Mouse (Mus musculus): Measurements from ENCODE around the gene Ccdc8. TPM values are rescaled to one million over a fixed set of nuclear protein-coding genes. Genes with fewer than 3 reads are reported as not detected.

Ccdc8 gene
- polyA plus RNA-seq, 1 experiment, result 0.81 TPM

DNA sequence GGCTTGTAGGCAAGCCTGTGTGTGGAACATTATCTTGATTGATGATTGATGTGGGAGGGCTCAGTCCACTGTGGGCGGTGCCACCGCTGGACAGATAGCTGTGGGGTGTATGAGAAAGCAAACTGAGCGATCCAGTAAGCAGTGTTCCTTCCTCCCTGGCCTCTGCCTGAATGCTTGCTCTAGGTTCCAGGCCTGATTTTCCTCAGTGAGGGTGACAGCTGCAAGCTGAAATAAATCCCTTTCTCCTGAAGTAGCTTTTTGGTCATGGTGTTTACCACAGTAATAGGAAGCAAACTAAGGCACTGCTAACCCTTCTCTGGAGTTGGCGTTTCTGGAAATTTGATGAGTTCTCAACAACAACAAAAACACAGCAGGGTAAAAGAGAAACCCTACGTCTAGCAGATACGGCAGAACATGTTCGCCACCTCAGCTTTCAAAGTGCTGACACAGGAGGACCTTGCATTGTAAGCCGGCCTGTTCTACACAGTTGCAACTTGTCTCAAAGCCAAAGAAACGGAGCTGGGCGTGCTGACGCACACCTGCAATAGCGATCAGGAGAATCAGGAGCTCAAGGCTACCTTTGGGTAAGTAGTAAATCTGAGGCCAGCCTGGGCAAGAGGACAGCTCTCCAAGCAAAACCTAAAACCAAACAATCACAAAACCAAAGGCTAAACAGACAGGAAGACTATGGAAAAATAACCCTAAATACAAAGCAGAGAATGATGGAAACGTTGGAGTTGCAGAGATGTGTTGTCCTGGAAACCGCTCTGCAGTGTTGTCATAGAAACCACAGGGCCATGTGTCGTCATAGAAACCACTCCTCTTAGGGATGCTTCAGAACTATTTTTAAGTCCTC is 35.9 kb upstream of the Ccdc8 start:
- no peaks in the 10 kb centered on the region for H3K27me3 ChIP-seq (replicated peaks; ENCODE audit: control insufficient read depth, insufficient read depth, low read length)
- H3K4me3 ChIP-seq (ENCODE audit: insufficient read depth, low read depth, low read length), result no peak overlapping the region
- DNase-seq, result no peak
- WGBS, result 55% methylated on average over 15 of the region's 15 CpGs
- no peaks in the 10 kb centered on the region for H3K36me3 ChIP-seq (ENCODE audit: control insufficient read depth, insufficient read depth, low read length)
- H3K27ac ChIP-seq (ENCODE audit: insufficient read depth, low read depth, low read length), result no peak overlapping the region
- H3K4me1 ChIP-seq (ENCODE audit: control insufficient read depth, insufficient read depth, low read length), result no peaks in the 10 kb centered on the region
- TF ChIP-seq POLR2A (IDR thresholded peaks at IDR 0.05; ENCODE audit: low read depth, low read length) (no peak), CTCF (conservative IDR thresholded peaks at IDR 0.05; ENCODE audit: insufficient read depth, insufficient read length, low read depth, low read length) (no peak)

- Histone ChIP-seq H3K4me3 (ENCODE audit: insufficient read depth, low read depth, low read length) (no peak within 1 kb of the TSS), H3K4me1 (ENCODE audit: control insufficient read depth, insufficient read depth, low read length) (no peaks in the 10 kb centered on the region), H3K27ac (ENCODE audit: insufficient read depth, low read depth, low read length) (no peak within 1 kb of the TSS), H3K36me3 (ENCODE audit: control insufficient read depth, insufficient read depth, low read length) (no peaks in the 10 kb centered on the region), H3K27me3 (replicated peaks; ENCODE audit: control insufficient read depth, insufficient read depth, low read length) (no peaks in the 10 kb centered on the region)
- DNase-seq, result no peak
- no peak for TF ChIP-seq POLR2A (IDR thresholded peaks at IDR 0.05; ENCODE audit: low read depth, low read length)
- TF ChIP-seq CTCF (conservative IDR thresholded peaks at IDR 0.05; ENCODE audit: insufficient read depth, insufficient read length, low read depth, low read length), result no peak
- WGBS, result 13% methylated on average over 17 of the region's 17 CpGs
These were observed 32.8 kb upstream of the Ccdc8 start, which contains the start of gene Pnmal1 for GRCm38 (mm10) chr7:16959539-16960187. Pnmal1 (plus strand) TSS chr7:16959679.

GRCm38 (mm10) chr7:16961678-16962077 is 30.8 kb upstream of the Ccdc8 start:
- TF ChIP-seq POLR2A (IDR thresholded peaks at IDR 0.05; ENCODE audit: low read depth, low read length), result no peak
- TF ChIP-seq CTCF (conservative IDR thresholded peaks at IDR 0.05; ENCODE audit: insufficient read depth, insufficient read length, low read depth, low read length), result no peak
- no peak overlapping the region for H3K4me3 ChIP-seq (ENCODE audit: insufficient read depth, low read depth, low read length)
- no peak for DNase-seq
- no peaks in the 10 kb centered on the region for H3K36me3 ChIP-seq (ENCODE audit: control insufficient read depth, insufficient read depth, low read length)
- whole genome bisulfite sequencing, result 66% methylated on average over 5 of the region's 5 CpGs
- H3K27ac ChIP-seq (ENCODE audit: insufficient read depth, low read depth, low read length), result no peak overlapping the region
- no peaks in the 10 kb centered on the region for H3K4me1 ChIP-seq (ENCODE audit: control insufficient read depth, insufficient read depth, low read length)
- no peaks in the 10 kb centered on the region for H3K27me3 ChIP-seq (replicated peaks; ENCODE audit: control insufficient read depth, insufficient read depth, low read length)

DNA sequence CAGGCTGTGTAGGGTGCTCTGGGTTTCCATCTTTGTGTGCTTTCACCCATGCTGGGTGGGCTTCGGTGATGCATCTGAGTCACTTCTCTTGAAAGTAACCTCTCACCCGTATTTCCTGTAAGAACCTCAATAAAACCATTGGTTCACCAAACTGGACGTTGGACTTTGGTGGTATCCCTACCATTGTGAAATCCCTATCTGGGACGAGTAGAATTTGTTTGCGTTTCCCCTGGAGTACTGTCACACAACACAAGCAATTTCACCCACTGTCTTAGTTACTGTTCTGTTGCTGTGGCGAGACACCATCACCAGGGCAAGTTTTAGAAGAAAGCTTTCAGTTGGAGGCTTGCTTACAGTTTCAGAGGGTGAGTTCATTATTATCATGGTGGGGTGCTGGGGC is 24.1 kb upstream of the Ccdc8 start:
- no peaks in the 10 kb centered on the region for H3K27me3 ChIP-seq (replicated peaks; ENCODE audit: control insufficient read depth, insufficient read depth, low read length)
- no peak overlapping the region for H3K27ac ChIP-seq (ENCODE audit: insufficient read depth, low read depth, low read length)
- no peak overlapping the region for H3K4me3 ChIP-seq (ENCODE audit: insufficient read depth, low read depth, low read length)
- 84% methylated on average over 6 of the region's 6 CpGs for WGBS
- DNase-seq, result no peak
- no peaks in the 10 kb centered on the region for H3K4me1 ChIP-seq (ENCODE audit: control insufficient read depth, insufficient read depth, low read length)
- H3K36me3 ChIP-seq (ENCODE audit: control insufficient read depth, insufficient read depth, low read length), result no peaks in the 10 kb centered on the region
- TF ChIP-seq CTCF (conservative IDR thresholded peaks at IDR 0.05; ENCODE audit: insufficient read depth, insufficient read length, low read depth, low read length), result no peak
- no peak for TF ChIP-seq POLR2A (IDR thresholded peaks at IDR 0.05; ENCODE audit: low read depth, low read length)

DNA sequence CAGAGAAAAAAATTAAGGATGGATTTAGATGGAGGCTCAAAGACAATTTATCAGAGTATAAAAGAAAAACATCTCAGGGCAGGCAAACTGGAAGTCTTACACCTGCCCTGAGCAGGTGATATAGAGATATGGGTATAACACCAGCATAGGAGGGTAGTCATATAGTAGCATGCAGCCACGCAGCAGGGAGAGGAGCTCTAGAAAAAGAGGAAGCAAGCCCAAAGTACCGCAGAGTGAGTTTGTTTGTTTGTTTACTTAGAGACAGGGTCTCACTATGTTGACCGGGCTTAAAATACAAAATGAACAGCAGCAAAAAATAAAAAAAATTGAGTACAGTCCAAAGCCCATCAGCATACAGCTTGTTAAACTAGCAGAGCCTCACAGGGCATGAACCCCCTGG is 21.3 kb upstream of the Ccdc8 start:
- no peak overlapping the region for H3K4me3 ChIP-seq (ENCODE audit: insufficient read depth, low read depth, low read length)
- DNase-seq, result no peak
- no peak overlapping the region for H3K27ac ChIP-seq (ENCODE audit: insufficient read depth, low read depth, low read length)
- WGBS, result 83% methylated on average over 3 of the region's 3 CpGs
- H3K36me3 ChIP-seq (ENCODE audit: control insufficient read depth, insufficient read depth, low read length), result no peaks in the 10 kb centered on the region
- TF ChIP-seq POLR2A (IDR thresholded peaks at IDR 0.05; ENCODE audit: low read depth, low read length), result no peak
- H3K27me3 ChIP-seq (replicated peaks; ENCODE audit: control insufficient read depth, insufficient read depth, low read length), result no peaks in the 10 kb centered on the region
- no peaks in the 10 kb centered on the region for H3K4me1 ChIP-seq (ENCODE audit: control insufficient read depth, insufficient read depth, low read length)

DNA sequence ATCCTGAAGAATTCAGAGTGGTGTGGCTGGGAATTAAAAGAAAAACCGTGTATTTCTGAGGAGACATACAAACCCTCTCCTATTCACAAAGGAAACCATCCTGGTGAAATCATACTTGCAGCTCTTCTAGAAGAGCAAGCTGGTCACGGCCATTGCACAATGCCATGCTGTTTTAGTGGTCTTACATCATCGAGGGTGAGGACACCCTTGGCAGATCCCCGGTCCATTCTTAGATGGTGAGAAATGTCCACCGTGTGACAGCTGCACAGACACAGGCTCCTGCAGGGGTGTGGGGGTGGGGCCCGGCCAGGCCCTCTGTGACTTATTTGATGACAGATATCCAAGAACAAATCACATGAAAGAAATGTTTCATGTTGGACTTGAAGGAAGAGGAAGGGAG is 18.5 kb upstream of the Ccdc8 start:
- 54% methylated on average over 6 of the region's 6 CpGs for WGBS
- DNase-seq, result no peak
- H3K4me1 ChIP-seq (ENCODE audit: control insufficient read depth, insufficient read depth, low read length), result no peaks in the 10 kb centered on the region

DNA sequence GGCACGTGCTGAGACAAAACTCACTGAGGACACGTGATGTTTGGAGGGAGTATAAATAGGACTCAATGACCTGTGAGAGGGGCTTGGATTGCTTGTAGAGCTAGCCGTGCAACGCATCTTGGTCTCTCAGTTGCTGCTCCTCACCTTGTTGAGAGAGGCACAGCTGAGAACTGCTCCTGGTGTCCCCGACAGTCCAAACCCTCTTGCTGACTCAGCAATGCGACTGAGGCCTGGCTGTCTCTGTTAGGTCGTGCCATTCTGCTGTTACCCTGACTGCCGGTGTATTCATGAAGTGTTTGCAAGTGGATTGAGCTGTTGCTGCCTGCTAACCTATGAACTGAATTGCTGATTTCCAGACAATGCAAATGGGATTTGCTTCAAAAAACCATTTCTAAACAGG is 16.2 kb upstream of the Ccdc8 start:
- H3K4me3 ChIP-seq (ENCODE audit: insufficient read depth, low read depth, low read length), result no peak overlapping the region
- 48% methylated on average over 8 of the region's 8 CpGs for WGBS
- no peaks in the 10 kb centered on the region for H3K4me1 ChIP-seq (ENCODE audit: control insufficient read depth, insufficient read depth, low read length)
- no peaks in the 10 kb centered on the region for H3K36me3 ChIP-seq (ENCODE audit: control insufficient read depth, insufficient read depth, low read length)
- H3K27ac ChIP-seq (ENCODE audit: insufficient read depth, low read depth, low read length), result no peak overlapping the region
- no peak for TF ChIP-seq POLR2A (IDR thresholded peaks at IDR 0.05; ENCODE audit: low read depth, low read length)
- TF ChIP-seq CTCF (conservative IDR thresholded peaks at IDR 0.05; ENCODE audit: insufficient read depth, insufficient read length, low read depth, low read length), result no peak
- no peak for DNase-seq
- no peaks in the 10 kb centered on the region for H3K27me3 ChIP-seq (replicated peaks; ENCODE audit: control insufficient read depth, insufficient read depth, low read length)

More for the DNA sequence above, 18.5 kb upstream of the Ccdc8 start:
- H3K4me3 ChIP-seq (ENCODE audit: insufficient read depth, low read depth, low read length), result no peak overlapping the region
- no peaks in the 10 kb centered on the region for H3K36me3 ChIP-seq (ENCODE audit: control insufficient read depth, insufficient read depth, low read length)
- TF ChIP-seq CTCF (conservative IDR thresholded peaks at IDR 0.05; ENCODE audit: insufficient read depth, insufficient read length, low read depth, low read length) (no peak), POLR2A (IDR thresholded peaks at IDR 0.05; ENCODE audit: low read depth, low read length) (no peak)
- H3K27me3 ChIP-seq (replicated peaks; ENCODE audit: control insufficient read depth, insufficient read depth, low read length), result no peaks in the 10 kb centered on the region
- no peak overlapping the region for H3K27ac ChIP-seq (ENCODE audit: insufficient read depth, low read depth, low read length)
